Comparison of ENCODE assay signal across 16 mouse cellular contexts in the genomic region with DNA sequence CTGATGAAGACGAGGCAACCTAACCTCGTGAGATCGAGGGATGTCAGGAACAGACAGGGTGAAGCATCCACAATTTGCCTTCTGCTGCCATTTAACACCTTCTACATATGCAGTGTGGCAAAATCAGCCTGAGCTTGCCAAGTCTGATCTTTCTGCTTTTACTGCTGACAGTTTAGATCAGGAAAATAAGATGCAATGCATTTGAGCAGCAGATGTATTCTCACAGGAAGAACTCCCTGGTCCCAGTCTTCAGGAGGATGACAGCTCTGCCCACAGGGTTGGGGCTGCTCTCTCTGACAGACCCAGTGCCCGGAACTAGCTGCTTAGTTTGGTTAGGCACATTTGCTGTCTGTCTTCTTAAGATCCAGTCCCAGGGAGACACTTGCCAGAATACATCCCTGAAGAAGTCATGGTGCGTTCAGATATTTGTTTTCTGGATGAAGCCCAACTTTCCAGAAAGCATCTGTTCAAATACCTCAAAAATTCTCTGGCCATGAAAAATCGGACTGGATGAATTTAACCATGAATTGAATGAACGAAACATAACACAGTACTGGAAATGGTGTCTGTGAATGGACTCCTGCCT.
DNase-seq lines count a peak whose midpoint lies in the region; ATAC-seq and TF ChIP-seq lines count a peak whose summit lies in the region.
"Had no signal": no experiment of that assay in that cellular context is flagged by ENCODE, and none has a peak within 500 bp of the region (broad histone marks: within the 10 kb centered on the region; RNA-seq: fewer than 3 reads in every experiment).

No protein-coding gene starts in this region.

- TF ChIP-seq CTCF in kidney, postnatal 0 days (IDR thresholded peaks at IDR 0.05; ENCODE audit: low read depth), result no peak
- TF ChIP-seq CTCF in kidney, adult 2 months (conservative IDR thresholded peaks at IDR 0.05; ENCODE audit: insufficient read depth, insufficient read length, low read depth, low read length), result no peak
- TF ChIP-seq CTCF in intestine, postnatal 0 days (IDR thresholded peaks at IDR 0.05; ENCODE audit: low read depth), result no peak

- no peak overlapping the region for H3K9ac ChIP-seq in kidney, postnatal 0 days (ENCODE audit: low read depth, low read length)
- no peak overlapping the region for H3K9ac ChIP-seq in intestine, postnatal 0 days (ENCODE audit: low read depth, low read length)
- H3K9ac ChIP-seq: embryonic facial prominence, embryonic 13.5 days; midbrain, embryonic 12.5 days had no signal

- peak; percentile 4; the same call in 1 of the 2 replicates for ATAC-seq in cerebellum, adult (ENCODE audit: insufficient number of reproducible peaks, low FRiP score, low TSS enrichment)
- no peak for ATAC-seq in kidney, postnatal 0 days (replicated peaks; ENCODE audit: low FRiP score, low read depth)
- no peak for ATAC-seq in intestine, postnatal 0 days
- ATAC-seq: intestine, embryonic 16.5 days had no signal

- no peaks in the 10 kb centered on the region for H3K36me3 ChIP-seq in kidney, postnatal 0 days (ENCODE audit: insufficient read depth, low read length)
- no peaks in the 10 kb centered on the region for H3K36me3 ChIP-seq in kidney, adult 2 months (ENCODE audit: control insufficient read depth, insufficient read depth, low read length)
- H3K36me3 ChIP-seq in intestine, postnatal 0 days (ENCODE audit: control insufficient read depth, insufficient read depth), result no peaks in the 10 kb centered on the region
- H3K36me3 ChIP-seq: embryonic facial prominence, embryonic 13.5 days; midbrain, embryonic 12.5 days had no signal

- H3K4me3 ChIP-seq in kidney, postnatal 0 days (replicated peaks; ENCODE audit: low read depth, low read length), result no peak overlapping the region
- H3K4me3 ChIP-seq in kidney, adult 2 months (ENCODE audit: insufficient read depth, low read depth, low read length), result no peak overlapping the region
- no peak overlapping the region for H3K4me3 ChIP-seq in intestine, postnatal 0 days (ENCODE audit: low read depth, low read length)
- H3K4me3 ChIP-seq: embryonic facial prominence, embryonic 13.5 days; gastrocnemius, adult 2 months; midbrain, embryonic 12.5 days had no signal

- H3K9me3 ChIP-seq in kidney, postnatal 0 days (replicated peaks; ENCODE audit: low read length), result no peaks in the 10 kb centered on the region
- no peaks in the 10 kb centered on the region for H3K9me3 ChIP-seq in intestine, postnatal 0 days (ENCODE audit: control insufficient read depth)
- H3K9me3 ChIP-seq: embryonic facial prominence, embryonic 13.5 days; midbrain, embryonic 12.5 days had no signal

- WGBS in kidney, postnatal 0 days, result 78% methylated on average over 7 of the region's 7 CpGs
- 73% methylated on average over 7 of the region's 7 CpGs for WGBS in kidney, adult 2 months
- WGBS in intestine, postnatal 0 days, result 66% methylated on average over 7 of the region's 7 CpGs

- no peak overlapping the region for H3K4me2 ChIP-seq in kidney, postnatal 0 days (ENCODE audit: low read length)
- H3K4me2 ChIP-seq in intestine, postnatal 0 days (replicated peaks; ENCODE audit: low read depth), result no peak overlapping the region
- H3K4me2 ChIP-seq: embryonic facial prominence, embryonic 13.5 days; liver, embryonic 11.5 days; midbrain, embryonic 12.5 days had no signal

- H3K4me1 ChIP-seq in kidney, postnatal 0 days (replicated peaks; ENCODE audit: insufficient read depth, low read length), result no peaks in the 10 kb centered on the region
- H3K4me1 ChIP-seq in kidney, adult 2 months (ENCODE audit: control insufficient read depth, insufficient read depth, low read length), result no peaks in the 10 kb centered on the region
- H3K4me1 ChIP-seq in intestine, postnatal 0 days (replicated peaks; ENCODE audit: control insufficient read depth, insufficient read depth, low read length), result no peaks in the 10 kb centered on the region
- H3K4me1 ChIP-seq: midbrain, embryonic 12.5 days had no signal

- TF ChIP-seq POLR2A in kidney, adult 2 months (IDR thresholded peaks at IDR 0.05; ENCODE audit: low read depth, low read length), result no peak

- H3K27ac ChIP-seq in kidney, postnatal 0 days, result no peak overlapping the region
- H3K27ac ChIP-seq in kidney, adult 2 months (ENCODE audit: insufficient read depth, low read depth, low read length), result no peak overlapping the region
- H3K27ac ChIP-seq in intestine, postnatal 0 days (ENCODE audit: low read depth, low read length), result no peak overlapping the region
- H3K27ac ChIP-seq: embryonic facial prominence, embryonic 13.5 days; gastrocnemius, adult 2 months; midbrain, embryonic 12.5 days had no signal

- no peak for DNase-seq in cerebellum, adult 18-20 months
- peak; percentile 6 for DNase-seq in kidney, postnatal 0 days (ENCODE audit: low spot score)
- DNase-seq in kidney, adult 2 months, result no peak
- DNase-seq in right cerebral cortex, adult 2 months (ENCODE audit: low spot score in 2 of 2), result peak; percentile 50 to 64
- no peak for DNase-seq in right cerebral cortex, postnatal 14 days
- peak; percentile 57 for DNase-seq in right cerebral cortex, postnatal 25 days
- DNase-seq: cerebellum, adult 9-11 months; gastrocnemius, adult 2 months; kidney, postnatal 4 days; lung, postnatal 10 days had no signal

- no peaks in the 10 kb centered on the region for H3K27me3 ChIP-seq in kidney, postnatal 0 days (ENCODE audit: insufficient read depth, low read length)
- no peaks in the 10 kb centered on the region for H3K27me3 ChIP-seq in kidney, adult 2 months (replicated peaks; ENCODE audit: control insufficient read depth, insufficient read depth, low read length)
- no peaks in the 10 kb centered on the region for H3K27me3 ChIP-seq in intestine, postnatal 0 days (replicated peaks; ENCODE audit: control insufficient read depth, insufficient read depth, low read length)
- H3K27me3 ChIP-seq: embryonic facial prominence, embryonic 13.5 days; midbrain, embryonic 12.5 days had no signal

Comparison
In these comparisons a context has a peak if more than half of its experiments do, and no peak if none do; other contexts are left out.
1. DNase-seq: peak in kidney, postnatal 0 days (single experiment), right cerebral cortex, adult 2 months (2 of 2) and right cerebral cortex, postnatal 25 days (single experiment); none in cerebellum, adult 18-20 months (0 of 2), kidney, adult 2 months (single experiment) and right cerebral cortex, postnatal 14 days (single experiment).